Mouse (Mus musculus) gastrocnemius, postnatal 10 days (tissue): Measurements from ENCODE around the gene Armh4. TPM values are rescaled to one million over a fixed set of nuclear protein-coding genes. Genes with fewer than 3 reads are reported as not detected.

Experiments used
- DNase-seq: peaks from one replicate; pipeline ENCODE4 v3.0.0; 2021; ENCODE audit warnings: mixed read lengths
- total RNA-seq, 2 experiments: library from RNA; stranded (reverse); gene quantifications; 2 replicates each; pipeline ENCODE4 v1.2.3; 2021

The Armh4 gene
- total RNA-seq, 2 experiments from 2014 or later, result 7.0 to 8.1 TPM

DNA sequence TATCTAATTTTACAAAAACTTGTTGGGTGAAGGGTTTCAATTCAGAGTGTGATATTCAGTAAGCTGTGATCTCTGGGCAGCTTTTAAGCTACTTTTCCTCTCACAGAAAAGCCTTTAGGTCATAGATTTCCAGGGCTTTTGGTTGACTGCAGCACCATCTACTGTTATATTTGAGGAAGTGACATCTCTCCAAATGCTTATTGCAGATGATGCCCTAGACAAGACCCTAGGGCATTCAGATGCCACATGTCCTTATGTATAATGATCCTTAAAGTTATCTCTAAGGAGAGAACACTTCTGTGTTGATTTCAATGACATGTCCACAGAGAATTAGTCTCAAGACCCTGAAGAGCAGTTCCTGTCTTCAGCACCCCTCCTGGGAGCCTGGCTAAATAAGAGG lies 49.2 kb downstream of the Armh4 start:
- no peak for DNase-seq

DNA sequence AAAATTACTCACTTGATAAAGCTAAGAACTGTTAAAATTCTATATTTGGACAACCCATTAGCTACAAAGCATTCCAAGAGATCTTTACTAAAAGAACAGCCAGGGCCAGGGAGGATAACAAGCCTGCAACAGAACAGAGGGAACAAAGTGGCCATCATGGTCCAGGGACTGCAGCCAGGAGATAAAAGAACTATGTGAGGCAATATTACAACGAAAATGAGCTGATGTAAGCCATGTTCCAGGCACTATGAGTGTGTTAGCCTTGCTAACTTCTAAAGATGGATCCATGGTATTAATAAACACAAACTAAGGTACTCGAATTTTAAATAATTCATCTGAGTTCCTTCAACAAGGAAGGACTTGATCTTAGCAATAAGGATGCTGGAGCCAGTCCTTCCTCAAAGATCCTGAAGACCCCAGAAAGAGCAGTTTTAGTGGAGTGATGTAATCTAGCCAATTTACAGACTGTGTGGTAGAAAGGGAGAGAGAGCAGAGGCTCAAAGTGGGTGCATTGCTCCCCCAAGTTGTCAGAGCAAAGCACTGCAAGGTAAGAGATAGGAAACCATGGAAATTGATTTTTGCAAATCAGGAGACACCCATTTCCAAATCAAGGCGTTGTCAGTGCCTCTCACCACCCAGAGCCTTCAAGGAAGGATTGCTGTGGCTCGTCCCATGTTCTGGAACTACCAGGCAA lies 59.7 kb downstream of the Armh4 start:
- no peak for DNase-seq

DNA sequence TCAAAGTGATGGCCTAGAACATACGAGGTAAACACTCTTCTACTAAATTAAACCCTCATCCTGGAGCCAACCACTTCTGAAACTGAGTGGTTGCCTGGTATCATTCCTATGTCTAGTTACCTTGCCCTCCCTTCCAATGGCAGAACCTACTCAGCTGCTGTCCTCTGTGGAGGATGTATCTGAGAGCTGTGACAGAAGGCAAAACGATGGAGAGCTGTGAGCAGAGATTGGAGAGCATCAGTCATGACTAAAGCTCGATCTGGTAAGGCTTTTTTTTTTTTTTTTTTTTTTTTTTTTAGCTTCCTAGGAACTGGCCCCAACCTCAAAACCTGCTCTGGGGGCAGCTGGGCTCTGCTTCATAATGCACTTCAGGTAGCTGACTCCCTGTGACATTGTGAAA lies 60.4 kb downstream of the Armh4 start:
- no peak for DNase-seq

DNA sequence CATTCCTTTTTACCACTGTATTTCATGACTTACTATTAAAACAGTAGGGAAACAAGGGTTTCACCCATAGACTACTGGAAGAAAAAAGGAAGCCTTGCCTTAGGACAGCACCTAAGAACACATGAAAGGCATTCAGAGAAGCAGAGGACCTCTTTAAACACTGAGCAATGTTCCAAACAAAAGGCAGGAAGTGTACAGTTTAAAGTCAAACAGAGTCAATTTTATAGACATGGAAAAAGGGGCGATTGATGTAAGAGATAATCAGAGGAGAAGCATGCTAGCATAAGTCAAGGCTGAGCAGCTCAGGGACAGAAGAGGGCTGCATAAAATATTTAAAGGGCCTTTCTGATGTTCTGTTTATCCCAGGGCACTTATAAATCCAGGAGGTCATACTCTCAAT lies 61.9 kb downstream of the Armh4 start:
- DNase-seq, result no peak

DNA sequence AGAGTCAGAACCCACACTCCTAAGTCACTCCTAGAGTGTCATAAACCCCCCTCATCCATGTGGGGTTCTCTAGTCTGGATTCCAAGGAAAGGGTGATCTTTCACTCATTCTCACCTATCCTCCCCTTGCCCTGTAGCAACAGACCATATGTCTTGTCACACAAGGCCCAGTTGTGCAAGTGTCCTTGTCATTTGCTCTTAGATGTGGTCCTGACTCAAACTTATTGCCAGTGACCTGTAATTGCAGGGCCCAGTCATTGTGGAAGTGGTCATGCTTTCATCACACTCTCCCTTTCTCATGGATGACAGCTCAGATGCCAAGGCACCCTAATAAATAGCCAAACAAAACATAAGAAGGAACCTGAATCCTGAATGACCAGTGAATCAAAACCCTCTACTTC lies 63.5 kb downstream of the Armh4 start:
- no peak for DNase-seq

DNA sequence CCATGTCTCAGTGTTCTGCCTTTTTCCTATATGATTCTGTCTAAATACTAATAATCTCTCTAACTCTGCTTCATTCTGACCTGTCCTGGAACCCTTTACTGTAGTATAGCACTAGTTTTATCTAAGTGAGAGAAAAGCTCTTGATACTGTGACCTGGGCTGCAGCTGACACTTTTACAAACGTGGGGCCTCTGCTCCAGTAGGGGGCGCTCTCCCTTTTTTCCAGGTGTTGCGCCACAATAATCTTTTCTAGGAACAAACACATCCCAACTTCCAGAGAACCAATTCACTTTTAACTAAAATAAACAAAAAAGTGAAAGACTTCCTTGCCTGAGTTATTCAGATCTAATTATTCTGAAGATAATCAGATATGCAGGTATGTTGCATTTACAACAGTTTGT lies 72.2 kb downstream of the Armh4 start:
- DNase-seq, result no peak

DNA sequence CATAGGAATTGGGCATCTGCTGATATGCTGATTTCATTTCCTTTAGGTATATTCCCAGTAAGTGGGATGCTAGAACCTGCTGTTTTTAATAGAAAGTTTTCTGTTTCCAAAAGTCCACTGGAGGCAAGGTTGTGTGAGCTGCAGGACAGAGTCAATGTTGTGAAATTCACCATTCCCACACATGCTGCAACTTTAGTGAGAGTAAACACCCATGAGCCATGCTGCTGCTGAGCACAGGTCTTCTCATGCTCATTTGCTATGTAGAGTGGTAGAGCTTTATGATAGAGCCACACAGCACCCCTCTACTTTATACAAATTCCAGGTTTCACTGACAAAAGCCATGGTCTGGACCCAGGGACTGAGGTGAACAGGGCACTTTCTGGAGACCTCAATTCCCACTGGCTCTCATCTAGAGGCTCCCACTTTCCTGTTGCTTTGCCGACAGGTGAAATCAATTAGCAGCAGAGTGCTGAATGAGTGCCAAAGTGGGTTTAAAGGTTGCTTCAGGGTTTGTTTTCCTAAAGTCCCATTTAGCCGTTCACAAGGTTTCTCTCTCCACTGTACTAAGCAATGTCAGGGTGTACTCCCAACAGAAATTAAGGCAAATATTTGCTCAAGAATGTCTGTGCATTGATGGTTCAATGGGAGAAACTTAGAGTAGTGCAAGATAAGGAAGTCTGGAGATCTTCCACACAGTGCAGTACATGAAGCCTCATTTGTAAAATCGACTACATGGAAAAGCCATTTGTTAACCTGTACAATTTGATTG lies 79.6 kb downstream of the Armh4 start:
- DNase-seq, result no peak

DNA sequence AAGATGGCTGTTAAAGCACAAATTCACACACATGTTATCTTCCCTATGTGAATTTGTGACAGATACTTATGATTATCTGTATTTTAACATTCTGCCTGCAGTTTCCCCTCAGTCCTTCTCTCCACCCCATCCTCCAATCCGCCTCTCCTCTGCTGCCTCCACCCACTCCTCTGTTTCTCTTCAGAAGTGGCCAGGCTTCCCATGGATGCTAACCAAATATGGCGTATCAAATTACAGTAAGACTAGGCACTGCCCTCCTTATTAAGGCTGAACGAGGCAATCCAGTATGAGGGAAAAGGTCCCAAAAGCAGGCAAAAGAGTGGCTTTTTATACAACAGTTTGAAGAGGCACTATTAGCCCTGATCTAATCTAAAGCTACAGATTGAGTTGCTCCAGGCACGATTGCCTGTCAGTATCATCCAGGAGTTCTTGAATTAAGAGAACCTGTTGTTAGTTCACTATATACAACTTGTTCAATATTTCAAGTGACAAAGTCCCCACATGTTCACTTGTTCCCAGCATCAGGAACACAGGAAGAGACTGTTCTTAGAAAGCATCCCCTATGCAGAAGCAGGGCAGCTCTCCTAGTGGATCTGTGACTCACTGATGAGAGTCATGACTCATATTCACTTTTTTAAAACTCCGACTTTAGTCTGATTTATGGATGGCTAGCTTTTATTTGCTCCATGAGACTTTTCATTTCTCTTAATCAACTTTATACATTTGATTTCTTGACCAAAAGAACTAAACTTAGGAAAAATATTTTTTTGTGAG lies 103.5 kb downstream of the Armh4 start:
- DNase-seq, result no peak

DNA sequence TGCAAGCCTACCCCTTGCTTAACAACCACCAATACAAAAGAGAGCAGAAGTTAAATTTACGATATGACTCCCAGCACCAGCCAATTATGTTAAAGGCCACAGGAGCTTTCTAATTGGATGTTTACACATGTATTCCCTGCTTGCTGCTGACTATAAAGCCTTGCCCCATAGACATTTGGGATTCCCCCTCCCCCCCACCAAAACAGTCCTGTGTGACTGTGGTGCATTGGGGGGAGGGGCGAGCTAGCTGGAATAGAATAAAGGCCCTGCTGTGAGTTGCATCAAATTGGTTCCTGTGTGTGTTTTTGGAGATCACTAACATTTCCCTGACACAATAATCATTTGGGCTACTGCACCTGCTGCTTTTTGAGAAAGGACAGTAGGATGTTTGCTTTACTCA lies 106.6 kb downstream of the Armh4 start:
- DNase-seq, result no peak

DNA sequence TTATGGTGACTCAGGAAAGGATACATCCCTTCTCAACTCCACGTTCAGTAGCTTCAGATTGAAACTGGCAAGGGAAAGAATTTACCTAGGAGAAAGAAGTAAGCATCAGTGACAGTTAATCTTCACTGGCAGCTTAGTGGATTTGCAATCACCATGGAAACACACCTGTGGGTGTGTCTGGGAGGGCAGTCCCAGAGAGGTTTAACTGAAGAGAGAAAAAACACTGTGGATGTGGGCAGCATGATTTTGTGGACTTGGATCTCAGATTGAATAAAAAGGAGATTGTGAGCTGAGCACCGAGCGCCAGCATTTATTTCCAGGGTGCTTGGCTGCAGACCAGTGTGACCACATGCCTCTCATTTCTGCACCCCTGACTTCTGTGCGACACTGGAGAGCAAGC lies 122.7 kb downstream of the Armh4 start:
- no peak for DNase-seq

DNA sequence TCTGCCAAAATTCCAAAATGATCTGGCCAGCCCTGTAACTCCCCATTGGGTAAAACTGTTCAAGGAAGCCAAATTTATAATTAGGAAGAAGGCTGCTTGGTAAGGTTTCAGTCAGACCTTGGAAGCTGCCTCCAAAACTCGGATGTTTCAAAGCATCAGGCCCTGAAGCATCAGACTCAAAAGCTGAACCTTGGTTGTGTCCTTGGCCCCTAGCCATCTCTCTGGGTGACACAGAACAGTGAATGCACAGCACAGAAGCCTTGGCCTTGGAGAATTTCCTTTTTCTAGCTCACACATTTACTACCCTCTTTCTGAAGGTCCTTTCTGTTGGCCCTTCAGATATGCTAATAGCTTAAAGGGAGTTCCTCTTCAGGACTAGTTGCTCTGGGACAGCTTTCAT lies 134.0 kb downstream of the Armh4 start:
- DNase-seq, result no peak

DNA sequence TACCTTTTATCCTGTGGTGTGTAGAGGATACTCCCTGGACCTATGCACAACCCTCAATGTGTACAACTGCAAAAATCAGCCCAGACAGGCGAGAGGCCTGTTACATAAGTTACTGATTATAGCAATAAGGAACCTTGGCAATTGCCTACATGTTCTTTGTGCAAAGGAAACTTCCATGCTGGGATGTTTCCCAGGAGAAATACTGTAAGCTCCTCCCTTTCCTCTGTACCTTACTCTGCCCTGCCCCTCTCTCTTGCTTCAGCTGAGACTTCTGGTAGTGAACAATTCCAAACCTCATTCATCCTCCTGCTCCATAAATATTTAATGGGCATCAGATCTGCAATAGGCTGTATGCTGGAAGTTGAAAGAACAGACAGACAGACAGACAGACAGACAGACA lies 145.8 kb downstream of the Armh4 start:
- DNase-seq, result no peak

DNA sequence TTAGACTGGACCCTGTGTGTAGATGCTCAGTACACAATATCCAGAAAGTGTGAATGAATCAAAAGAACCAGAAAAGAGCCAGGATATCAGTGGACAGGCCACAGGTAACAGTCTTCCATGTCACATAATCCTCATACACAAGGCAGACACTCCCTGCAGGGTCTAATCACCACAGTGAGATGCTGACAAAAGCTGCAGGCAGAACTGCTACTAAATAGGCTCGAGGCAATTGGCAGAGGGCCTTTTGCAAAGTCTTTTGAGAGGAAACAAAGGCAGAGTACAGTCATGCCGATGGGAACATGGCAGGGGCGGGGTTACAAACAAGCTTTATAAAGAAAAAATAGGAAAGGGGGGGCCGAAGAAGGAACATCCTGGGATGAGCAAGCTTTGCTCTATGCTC lies 157.1 kb downstream of the Armh4 start:
- DNase-seq, result no peak

Other genes starting within 250 kb of the Armh4 start
- not detected for gene Olfr722, start 118.6 kb upstream of the Armh4 start, total RNA-seq
- gene Olfr723, start 148.4 kb upstream of the Armh4 start, total RNA-seq, result not detected
- gene Olfr724, start 179.9 kb upstream of the Armh4 start, total RNA-seq, result not detected